Mouse (Mus musculus): Measurements from ENCODE around the gene Pgm2.

GRCm38 (mm10) chr5:64047921-64048320, 44.8 kb upstream of the Pgm2 start:
- no peak for TF ChIP-seq CTCF (IDR thresholded peaks at IDR 0.05; ENCODE audit: extremely low read depth, insufficient read depth, low read length)
- TF ChIP-seq POLR2A (IDR thresholded peaks at IDR 0.05; ENCODE audit: extremely low read depth, insufficient read depth, low read length) = no peak

Data from cortical plate, adult 2 months (tissue).